Mouse (Mus musculus): ENCODE results near the gene Fastkd5. TPM values are rescaled to one million over a fixed set of nuclear protein-coding genes. Genes with fewer than 3 reads are reported as not detected.
"Not testable (repeated sequence)": the region's sequence is repeated elsewhere in the genome, so short reads cannot be mapped to it uniquely, and the experiment has no call there.

Gene Fastkd5
- polyA plus RNA-seq, 1 experiment from 2014 or later = 13.4 TPM

DNA sequence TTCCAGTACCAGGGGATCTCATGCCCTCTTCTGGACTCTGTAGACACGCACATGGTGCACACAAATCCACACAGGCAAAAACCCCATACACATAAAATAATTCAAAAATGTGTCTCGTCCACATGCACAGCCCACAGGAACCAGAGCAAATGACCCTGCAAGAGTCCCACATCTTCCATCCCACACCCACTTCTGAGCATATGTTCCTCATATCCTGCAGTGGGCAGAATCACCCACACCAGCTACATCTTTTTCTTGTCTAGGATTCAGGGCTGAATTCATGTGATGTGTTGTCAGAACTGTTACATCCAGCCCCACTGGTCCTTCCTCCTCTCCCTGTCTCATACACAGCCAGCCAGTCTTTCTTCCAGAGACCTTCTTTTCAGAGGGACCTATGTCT, 23.5 kb upstream of the Fastkd5 start:
- Histone ChIP-seq H3K9me3 (replicated peaks) (no peaks in the 10 kb centered on the region), H3K36me3 (peaks cover 70% of the 10 kb centered on the region), H3K27ac (replicated peaks) (no peak overlapping the region), H3K27me3 (no peaks in the 10 kb centered on the region), H3K9ac (no peak overlapping the region), H3K4me3 (replicated peaks) (no peak overlapping the region), H3K4me1 (no peaks in the 10 kb centered on the region), H3K4me2 (replicated peaks) (no peak overlapping the region)
- no peak for ATAC-seq (ENCODE audit: insufficient number of reproducible peaks, low FRiP score, low TSS enrichment, low read depth)
- WGBS = 78% methylated on average over 2 of the region's 2 CpGs

DNA sequence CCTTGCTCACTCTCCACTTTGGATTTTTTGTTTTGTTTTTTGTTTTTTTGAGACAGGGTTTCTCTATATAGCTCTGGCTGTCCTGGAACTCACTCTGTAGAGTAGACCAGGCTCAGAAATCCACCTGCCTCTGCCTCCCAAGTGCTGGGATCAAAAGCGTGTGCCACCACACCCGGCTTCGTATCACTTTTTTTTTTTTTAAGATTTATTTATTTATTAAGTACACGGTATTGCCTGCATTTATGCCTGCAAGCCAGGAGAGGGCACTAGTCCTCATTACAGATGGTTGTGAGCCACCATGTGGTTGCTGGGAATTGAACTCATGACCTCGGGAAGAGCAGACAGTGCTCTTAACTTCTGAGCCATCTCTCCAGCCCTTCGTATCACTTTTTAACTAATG, 19.2 kb upstream of the Fastkd5 start:
- not testable (repeated sequence) for H3K9me3 ChIP-seq (replicated peaks); H3K27me3 ChIP-seq; ATAC-seq (ENCODE audit: insufficient number of reproducible peaks, low FRiP score, low TSS enrichment, low read depth); H3K4me2 ChIP-seq (replicated peaks); H3K4me3 ChIP-seq (replicated peaks); H3K9ac ChIP-seq; H3K27ac ChIP-seq (replicated peaks); H3K4me1 ChIP-seq
- WGBS = 79% methylated on average over 6 of the region's 6 CpGs
- peaks cover 36% of the 10 kb centered on the region for H3K36me3 ChIP-seq

DNA sequence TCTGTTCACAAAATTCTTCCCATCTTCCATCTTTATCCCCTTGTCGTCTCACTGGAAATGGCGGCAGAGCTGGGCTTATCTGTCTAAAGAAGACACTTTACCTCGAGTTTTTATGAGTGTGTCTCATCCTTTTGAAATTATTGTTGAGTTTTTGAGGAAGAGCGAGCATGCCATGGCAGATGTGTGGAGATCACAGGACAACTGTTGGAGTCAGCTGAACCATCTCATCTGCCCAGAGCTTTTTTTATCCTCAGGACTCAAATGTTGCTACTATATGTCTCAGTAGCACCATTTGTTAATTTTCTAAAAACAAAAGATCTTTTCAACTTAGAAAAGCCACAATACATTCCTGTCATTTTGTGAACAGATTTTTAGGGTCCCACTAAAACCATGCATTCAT, 15.4 kb upstream of the Fastkd5 start:
- H3K9ac ChIP-seq = no peak overlapping the region
- no peaks in the 10 kb centered on the region for H3K27me3 ChIP-seq
- H3K4me3 ChIP-seq (replicated peaks) = no peak overlapping the region
- WGBS = 80% methylated on average over 4 of the region's 4 CpGs
- peaks cover 5% of the 10 kb centered on the region; the same call in 1 of the 2 replicates for H3K36me3 ChIP-seq
- peaks cover 13% of the 10 kb centered on the region; the same call in 1 of the 2 replicates for H3K4me1 ChIP-seq
- ATAC-seq (ENCODE audit: insufficient number of reproducible peaks, low FRiP score, low TSS enrichment, low read depth) = no peak
- H3K4me2 ChIP-seq (replicated peaks) = no peak overlapping the region
- no peak overlapping the region for H3K27ac ChIP-seq (replicated peaks)
- H3K9me3 ChIP-seq (replicated peaks) = no peaks in the 10 kb centered on the region

DNA sequence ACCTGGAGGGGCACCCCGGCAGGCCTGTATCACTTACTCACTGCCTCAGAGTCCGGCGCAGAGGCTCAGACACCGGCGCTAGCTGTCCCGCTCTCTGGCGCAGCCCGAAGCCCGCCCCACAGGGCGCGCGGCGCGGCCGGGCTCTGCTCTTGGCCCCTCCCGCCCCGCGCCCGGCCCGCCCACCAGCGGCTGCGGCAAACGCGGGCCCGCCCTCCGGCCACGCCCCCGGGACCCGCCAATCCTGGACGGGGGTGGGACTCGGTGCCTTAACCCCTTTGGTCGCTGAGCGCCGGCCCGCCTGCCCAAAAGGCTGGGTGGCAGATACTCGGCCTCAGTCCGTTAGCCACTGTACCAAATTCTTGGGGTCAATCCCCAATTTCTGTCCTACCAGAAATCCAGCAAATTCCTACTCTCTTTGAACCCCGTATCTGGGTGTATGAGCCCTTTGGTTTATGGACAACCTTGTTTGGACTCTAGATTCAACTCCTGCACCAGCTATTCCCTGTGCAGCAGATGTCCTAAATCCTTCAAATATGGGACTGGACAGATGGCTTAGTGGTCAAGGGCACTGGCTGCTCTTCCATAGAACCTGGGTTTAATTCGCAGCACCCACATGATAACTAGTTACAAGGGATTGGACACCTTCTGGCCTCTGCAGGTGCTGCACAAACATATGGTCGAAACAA, 13.0 kb upstream of the Fastkd5 start, which contains the start of gene Lzts3:
Gene Lzts3 (minus strand): TSS at position 120 of the 686 bp plus-strand sequence.
- no peak within 1 kb of the TSS; the same call in 1 of the 2 replicates for H3K27ac ChIP-seq (replicated peaks)
- ATAC-seq (ENCODE audit: insufficient number of reproducible peaks, low FRiP score, low TSS enrichment, low read depth) = peak; percentile 94

DNA sequence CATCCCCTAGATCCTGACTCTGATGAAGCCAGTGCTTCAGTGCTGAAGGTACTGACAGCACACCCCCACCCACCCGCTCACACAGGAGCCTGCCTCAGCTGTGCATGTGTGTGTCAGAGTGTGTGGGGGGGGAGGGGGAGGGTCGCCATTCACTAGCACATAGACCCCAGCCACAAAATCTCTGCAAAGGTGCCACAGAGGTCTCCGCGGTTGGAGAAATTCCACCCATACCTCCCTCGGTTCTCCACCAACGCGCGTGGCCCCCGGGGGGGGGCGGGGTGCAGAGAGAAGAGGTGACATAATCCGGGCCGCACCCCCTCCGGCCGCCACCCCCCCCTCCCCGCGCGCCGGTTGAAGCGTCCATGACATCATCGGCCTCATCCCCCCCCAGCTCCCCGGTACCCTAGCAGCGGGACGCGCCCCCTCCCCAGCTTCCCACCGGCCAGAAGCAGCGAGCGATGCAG, 12.4 kb upstream of the Fastkd5 start:
- Histone ChIP-seq H3K4me2 (replicated peaks) (peak overlapping the region; percentile 96), H3K4me1 (peaks cover 20% of the 10 kb centered on the region), H3K4me3 (replicated peaks) (peak overlapping the region; percentile 74), H3K36me3 (0 out of 2 replicates have a peak, but pooled peaks cover 2% of the 10 kb centered on the region), H3K27ac (replicated peaks) (no peak overlapping the region; the same call in 1 of the 2 replicates), H3K9ac (peak overlapping the region; percentile 56), H3K27me3 (peaks cover 11% of the 10 kb centered on the region), H3K9me3 (replicated peaks) (no peaks in the 10 kb centered on the region)
- 1% methylated on average over 25 of the region's 27 CpGs for WGBS
- peak; percentile 20; the same call in 1 of the 2 replicates for ATAC-seq (ENCODE audit: insufficient number of reproducible peaks, low FRiP score, low TSS enrichment, low read depth)

More for the DNA sequence above, 13.0 kb upstream of the Fastkd5 start, which contains the start of gene Lzts3:
- Histone ChIP-seq H3K9me3 (replicated peaks) (no peaks in the 10 kb centered on the region), H3K9ac (peak within 1 kb of the TSS; percentile 56), H3K4me3 (replicated peaks) (peak within 1 kb of the TSS; percentile 74), H3K27me3 (peaks cover 5% of the 10 kb centered on the region; the same call in 1 of the 2 replicates), H3K4me2 (replicated peaks) (peak within 1 kb of the TSS; percentile 96), H3K36me3 (0 out of 2 replicates have a peak, but pooled peaks cover 3% of the 10 kb centered on the region), H3K4me1 (peaks cover 17% of the 10 kb centered on the region)
- WGBS = 3% methylated on average over 40 of the region's 40 CpGs

DNA sequence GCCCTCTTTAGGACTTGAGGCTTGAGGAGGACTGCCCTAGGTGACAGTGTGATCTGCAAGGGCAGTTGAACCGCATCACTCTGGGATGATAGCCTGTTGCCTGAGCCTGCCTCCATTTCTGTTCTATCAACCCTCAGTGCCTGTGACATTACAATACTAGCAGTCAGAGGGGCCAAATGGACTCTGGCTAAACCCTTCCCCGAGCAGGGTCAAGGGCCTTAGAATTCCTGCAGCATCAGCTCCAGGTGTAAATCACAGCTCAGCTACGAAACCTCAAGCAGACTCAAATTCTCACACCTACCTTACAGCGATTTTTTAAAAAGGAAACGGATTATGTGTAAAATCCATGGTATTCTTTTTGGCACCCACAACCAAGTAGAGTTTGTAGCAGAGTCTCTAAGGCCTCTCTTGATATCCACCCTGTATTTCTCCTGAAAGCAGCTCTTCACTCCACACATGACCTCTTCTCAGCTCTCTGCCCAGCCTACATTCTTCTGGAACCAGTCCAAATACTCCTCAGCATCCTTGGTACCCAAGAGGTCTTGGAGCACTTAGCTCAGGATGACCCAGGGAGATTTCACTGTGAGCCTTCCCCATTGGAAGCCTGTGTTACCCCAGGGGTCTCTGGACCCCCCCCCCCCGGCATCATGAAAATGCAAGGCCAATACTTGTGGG, 11.7 kb upstream of the Fastkd5 start:
- Histone ChIP-seq H3K27me3 (peaks cover 19% of the 10 kb centered on the region), H3K9me3 (replicated peaks) (no peaks in the 10 kb centered on the region), H3K9ac (no peak overlapping the region), H3K4me1 (peaks cover 20% of the 10 kb centered on the region), H3K27ac (replicated peaks) (no peak overlapping the region), H3K4me2 (replicated peaks) (peak overlapping the region; percentile 96; the same call in 1 of the 2 replicates), H3K36me3 (no peaks in the 10 kb centered on the region), H3K4me3 (replicated peaks) (peak overlapping the region; percentile 74)
- 65% methylated on average over 6 of the region's 6 CpGs for WGBS
- no peak for ATAC-seq (ENCODE audit: insufficient number of reproducible peaks, low FRiP score, low TSS enrichment, low read depth)

DNA sequence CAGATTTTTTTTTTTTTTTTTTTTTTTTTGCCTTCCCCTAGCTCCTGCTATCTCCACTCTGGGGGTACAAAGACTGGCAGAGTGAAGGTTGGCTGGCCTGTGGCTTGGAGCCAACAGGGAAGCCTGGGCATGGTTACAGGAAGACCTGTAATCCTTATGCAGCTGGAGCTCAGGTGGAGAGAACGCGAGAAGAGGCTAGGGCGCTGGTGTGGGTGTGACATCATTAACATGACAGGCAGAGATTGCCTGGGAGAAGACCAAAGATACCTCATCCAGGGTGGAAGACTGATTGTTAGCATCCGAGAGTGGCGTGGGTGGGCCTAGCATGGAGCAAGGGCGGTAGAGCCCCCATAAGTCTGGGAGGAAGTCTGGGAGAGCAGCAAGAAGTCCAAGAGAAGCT, 9.4 kb upstream of the Fastkd5 start:
- peaks cover 41% of the 10 kb centered on the region for H3K27me3 ChIP-seq
- WGBS = 81% methylated on average over 6 of the region's 6 CpGs
- no peak for ATAC-seq (ENCODE audit: insufficient number of reproducible peaks, low FRiP score, low TSS enrichment, low read depth)
- H3K9ac ChIP-seq = no peak overlapping the region
- H3K4me2 ChIP-seq (replicated peaks) = no peak overlapping the region
- no peak overlapping the region for H3K27ac ChIP-seq (replicated peaks)
- H3K9me3 ChIP-seq (replicated peaks) = no peaks in the 10 kb centered on the region
- no peak overlapping the region for H3K4me3 ChIP-seq (replicated peaks)
- H3K36me3 ChIP-seq = no peaks in the 10 kb centered on the region
- peaks cover 39% of the 10 kb centered on the region for H3K4me1 ChIP-seq

DNA sequence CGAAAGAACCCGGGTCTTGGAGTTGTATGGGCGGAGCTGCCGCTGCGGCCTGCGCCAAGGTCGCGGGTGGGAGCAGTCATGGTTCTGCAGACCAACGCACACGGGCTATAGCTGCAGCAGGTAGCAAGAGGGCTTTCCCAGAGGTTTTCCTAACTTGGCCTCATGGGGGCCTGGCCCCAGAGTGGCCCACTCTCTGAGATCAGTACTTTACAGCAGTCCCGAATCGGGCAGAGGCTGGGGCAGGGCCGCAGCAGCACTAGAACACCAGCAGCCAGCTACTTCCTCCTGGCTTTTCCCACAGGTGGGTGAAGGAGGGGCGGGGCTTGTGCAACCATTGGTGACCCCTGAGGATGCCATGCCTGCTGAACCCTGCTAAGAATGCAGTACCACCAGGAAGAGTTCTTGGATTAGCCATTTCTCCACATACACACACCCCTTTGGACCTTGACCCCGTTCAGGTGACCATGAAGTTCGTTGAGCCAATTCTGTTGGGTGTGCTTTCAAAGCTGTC, 8.3 kb upstream of the Fastkd5 start:
- Histone ChIP-seq H3K36me3 (no peaks in the 10 kb centered on the region), H3K9ac (no peak overlapping the region), H3K27ac (replicated peaks) (no peak overlapping the region), H3K4me3 (replicated peaks) (no peak overlapping the region), H3K4me1 (peaks cover 45% of the 10 kb centered on the region), H3K4me2 (replicated peaks) (no peak overlapping the region), H3K9me3 (replicated peaks) (no peaks in the 10 kb centered on the region), H3K27me3 (peaks cover 49% of the 10 kb centered on the region)
- 34% methylated on average over 16 of the region's 16 CpGs for WGBS
- no peak for ATAC-seq (ENCODE audit: insufficient number of reproducible peaks, low FRiP score, low TSS enrichment, low read depth)

DNA sequence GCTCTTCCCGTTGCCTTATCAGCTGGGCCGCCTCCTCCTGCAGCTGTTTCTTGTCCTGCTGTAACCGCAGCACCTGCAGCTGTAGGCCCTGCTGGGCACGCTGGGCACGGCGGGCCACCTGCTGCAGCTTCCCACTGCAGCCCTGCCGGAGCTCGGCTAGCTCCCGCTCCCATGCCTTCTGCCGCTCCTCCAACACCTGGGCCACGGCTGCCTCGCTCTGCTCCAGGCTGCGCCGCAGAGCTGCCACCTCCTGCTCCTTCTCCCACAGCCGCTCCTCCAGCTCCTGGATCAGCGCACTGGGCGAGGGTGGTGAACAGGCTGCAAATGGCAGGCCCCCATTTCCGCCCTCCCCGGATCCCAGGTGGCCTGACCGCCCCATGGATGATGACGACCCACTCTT, 6.0 kb upstream of the Fastkd5 start:
- Histone ChIP-seq H3K9me3 (replicated peaks) (no peaks in the 10 kb centered on the region), H3K36me3 (no peaks in the 10 kb centered on the region), H3K27ac (replicated peaks) (no peak overlapping the region), H3K4me1 (peaks cover 32% of the 10 kb centered on the region), H3K4me3 (replicated peaks) (peak overlapping the region; percentile 44), H3K9ac (no peak overlapping the region), H3K27me3 (peaks cover 49% of the 10 kb centered on the region), H3K4me2 (replicated peaks) (peak overlapping the region; percentile 76)
- ATAC-seq (ENCODE audit: insufficient number of reproducible peaks, low FRiP score, low TSS enrichment, low read depth) = no peak
- WGBS = 26% methylated on average over 21 of the region's 21 CpGs

DNA sequence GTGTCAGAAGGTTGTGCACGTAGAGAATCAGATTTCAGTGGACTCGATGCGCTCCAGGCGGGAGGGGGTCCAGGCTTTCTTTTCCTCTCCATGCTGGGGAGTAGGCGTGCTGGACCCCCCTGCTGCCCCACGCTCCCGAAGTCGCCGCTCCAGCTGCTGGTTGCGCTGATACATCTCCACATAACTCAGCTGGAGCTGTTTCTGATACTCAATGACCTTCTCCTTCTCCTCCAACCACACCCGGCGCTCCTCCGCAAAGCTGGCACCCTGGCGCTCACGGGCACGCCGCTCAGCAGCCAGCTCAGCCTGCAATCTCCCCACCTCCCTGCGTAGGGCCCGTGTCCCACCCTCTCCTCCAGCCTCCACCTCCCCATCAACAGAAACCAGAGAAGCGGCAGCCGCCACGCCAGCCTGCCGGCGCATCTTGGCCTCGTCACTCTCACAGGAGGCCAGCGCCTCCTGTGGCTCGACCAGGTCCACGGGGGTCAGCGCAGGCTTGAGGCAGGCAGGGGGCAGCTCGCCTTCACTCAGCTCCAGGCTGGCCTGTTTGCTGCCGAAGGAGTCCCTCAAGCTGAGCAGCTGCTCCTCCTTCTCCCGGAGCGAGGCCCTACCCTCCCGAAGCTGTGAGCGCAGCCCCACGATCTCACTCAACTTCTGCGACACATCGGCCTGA, 5.0 kb upstream of the Fastkd5 start:
- peak; percentile 53 for ATAC-seq (ENCODE audit: insufficient number of reproducible peaks, low FRiP score, low TSS enrichment, low read depth)
- Histone ChIP-seq H3K36me3 (no peaks in the 10 kb centered on the region), H3K27me3 (peaks cover 49% of the 10 kb centered on the region), H3K4me1 (peaks cover 32% of the 10 kb centered on the region), H3K4me2 (replicated peaks) (peak overlapping the region; percentile 76), H3K4me3 (replicated peaks) (peak overlapping the region; percentile 44), H3K27ac (replicated peaks) (no peak overlapping the region), H3K9me3 (replicated peaks) (no peaks in the 10 kb centered on the region), H3K9ac (peak overlapping the region; percentile 27; the same call in 1 of the 2 replicates)
- 2% methylated on average over 38 of the region's 38 CpGs for WGBS

All from embryonic facial prominence, embryonic 15.5 days (tissue).